Mouse (Mus musculus): ENCODE measurements around the gene Iqcm.

DNA sequence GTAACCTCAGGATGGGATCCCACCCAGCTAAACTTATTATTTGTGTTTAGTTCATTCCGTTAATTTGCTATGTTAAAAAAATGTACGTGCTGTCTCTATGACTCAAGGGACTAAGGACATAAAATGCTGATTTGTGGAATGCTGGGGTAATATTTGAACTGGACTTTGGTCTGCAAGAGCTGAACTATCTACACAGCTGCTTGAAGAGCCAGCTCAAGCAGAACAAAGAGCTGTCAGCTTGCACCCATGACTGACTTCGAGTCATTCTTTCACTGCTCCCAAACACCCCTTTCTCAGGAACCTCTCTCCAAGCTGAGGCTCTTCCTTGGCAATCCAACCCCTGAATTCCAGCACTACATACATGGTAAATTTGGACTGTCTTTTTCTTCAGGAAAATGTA, 65.3 kb downstream of the Iqcm start:
- TF ChIP-seq CTCF (IDR thresholded peaks at IDR 0.05; ENCODE audit: extremely low read depth, insufficient read depth, insufficient read length, insufficient replicate concordance) (no peak), POLR2A (IDR thresholded peaks at IDR 0.05; ENCODE audit: low read depth, low read length) (no peak)

Measured in spleen, adult 2 months (tissue).